Mouse (Mus musculus) midbrain, embryonic 13.5 days (tissue): ENCODE data around the gene Zfp955a. TPM values are rescaled to one million over a fixed set of nuclear protein-coding genes. Genes with fewer than 3 reads are reported as not detected.
"Not testable (repeated sequence)": the region's sequence is repeated elsewhere in the genome, so short reads cannot be mapped to it uniquely, and the experiment has no call there.

Experiments
- ATAC-seq: fragments of 200-750 bp; cut with Nextera tagmentation; 2 replicates; pipeline ENCODE4 v1.8.0; 2017; ENCODE audit warnings: mild to moderate bottlenecking, moderate TSS enrichment, moderate library complexity
- H3K27ac ChIP-seq: fragments of 300-500 bp; sonication (generic); 2 replicates; pipeline ENCODE4 v1.5.1; 2015; ENCODE audit warnings: inconsistent platforms, mild to moderate bottlenecking, moderate library complexity
- H3K27me3 ChIP-seq: fragments of 300-500 bp; sonication (generic); 2 replicates; pipeline ENCODE4 v1.6.1; 2015; ENCODE audit warnings: mild to moderate bottlenecking, inconsistent platforms
- H3K36me3 ChIP-seq: fragments of 300-500 bp; sonication (generic); 2 replicates; pipeline ENCODE4 v1.6.1; 2015; ENCODE audit warnings: mild to moderate bottlenecking, inconsistent platforms
- H3K4me1 ChIP-seq: fragments of 300-500 bp; sonication (generic); replicated peaks from 2 replicates; pipeline ENCODE4 v1.6.1; 2015; ENCODE audit warnings: inconsistent platforms
- H3K4me2 ChIP-seq: fragments of 300-500 bp; sonication (generic); replicated peaks from 2 replicates; pipeline ENCODE4 v1.6.1; 2015; ENCODE audit warnings: moderate library complexity, mild to moderate bottlenecking, inconsistent platforms
- H3K4me3 ChIP-seq: fragments of 300-500 bp; sonication (generic); replicated peaks from 2 replicates; pipeline ENCODE4 v1.5.1; 2015; ENCODE audit warnings: mild to moderate bottlenecking, inconsistent platforms
- H3K9ac ChIP-seq: fragments of 300-500 bp; sonication (generic); replicated peaks from 2 replicates; pipeline ENCODE4 v1.6.1; 2015; ENCODE audit warnings: mild to moderate bottlenecking, inconsistent platforms
- H3K9me3 ChIP-seq: fragments of 300-500 bp; sonication (generic); 2 replicates; pipeline ENCODE4 v1.6.1; 2016; ENCODE audit warnings: mild to moderate bottlenecking, inconsistent platforms
- WGBS: fragments of 180-500 bp; shearing (Covaris S2); methylation state at CpG from one replicate; pipeline ENCODE4 v1.1.7; 2015; 5-methylcytosine and 5-hydroxymethylcytosine counted together
- polyA plus RNA-seq: library from polyadenylated mRNA; unstranded; fragments of >200 nt; fragmentation: Nextera tagmentation; extraction: Ambion mirVana; gene quantifications from 2 replicates; pipeline ENCODE4 v1.2.1, GENCODE M21; 2015

The Zfp955a gene
- 25.0 and 26.4 TPM in 2 replicates for polyA plus RNA-seq

GRCm38 (mm10) chr17:33254530-33255318 lies at the start of gene Zfp955a:
TSS of gene Zfp955a (minus strand) at chr17:33255145.
- 50% methylated on average over 1 of the region's 34 CpGs for WGBS
- peak within 1 kb of the TSS; percentile 30; the same call in 1 of the 2 replicates for H3K4me2 ChIP-seq
- H3K4me3 ChIP-seq, H3K4me1 ChIP-seq, H3K9ac ChIP-seq, H3K36me3 ChIP-seq, H3K27ac ChIP-seq, H3K9me3 ChIP-seq, H3K27me3 ChIP-seq: not testable (repeated sequence)
- peak; percentile 99 for ATAC-seq

GRCm38 (mm10) chr17:33289876-33290149 lies 34.9 kb upstream of the Zfp955a start:
- not testable (repeated sequence) for H3K9me3 ChIP-seq, H3K36me3 ChIP-seq, H3K27ac ChIP-seq, H3K9ac ChIP-seq, H3K4me3 ChIP-seq, ATAC-seq, H3K27me3 ChIP-seq, H3K4me1 ChIP-seq
- H3K4me2 ChIP-seq: peak overlapping the region; percentile 32
- no CpG with 5 or more reads among the region's 9 CpGs for WGBS

GRCm38 (mm10) chr17:33289039-33289875 lies 34.3 kb upstream of the Zfp955a start, which contains the start of gene Zfp955b:
TSS of gene Zfp955b (plus strand) at chr17:33289544.
- H3K36me3 ChIP-seq, H3K27me3 ChIP-seq, H3K9me3 ChIP-seq, H3K27ac ChIP-seq, H3K4me1 ChIP-seq, H3K4me3 ChIP-seq, H3K9ac ChIP-seq: not testable (repeated sequence)
- ATAC-seq: peak; percentile 99
- WGBS: no CpG with 5 or more reads among the region's 25 CpGs
- peak within 1 kb of the TSS; percentile 32 for H3K4me2 ChIP-seq

- no peak overlapping the region for H3K27ac ChIP-seq
- no peak for ATAC-seq
- no peaks in the 10 kb centered on the region for H3K4me1 ChIP-seq
- H3K4me3 ChIP-seq: no peak overlapping the region
- H3K36me3 ChIP-seq: no peaks in the 10 kb centered on the region
- no peak overlapping the region for H3K9ac ChIP-seq
- no peaks in the 10 kb centered on the region for H3K9me3 ChIP-seq
- whole genome bisulfite sequencing: 88% methylated on average over 9 of the region's 9 CpGs
- peaks cover 6% of the 10 kb centered on the region; the same call in 1 of the 2 replicates for H3K27me3 ChIP-seq
- no peak overlapping the region for H3K4me2 ChIP-seq
Observed at GRCm38 (mm10) chr17:33268907-33269306, 14.0 kb upstream of the Zfp955a start.

- peaks cover 6% of the 10 kb centered on the region; the same call in 1 of the 2 replicates for H3K27me3 ChIP-seq
- H3K9ac ChIP-seq: no peak within 1 kb of the TSS
- H3K4me1 ChIP-seq: no peaks in the 10 kb centered on the region
- no peak within 1 kb of the TSS for H3K4me2 ChIP-seq
- no peak within 1 kb of the TSS for H3K27ac ChIP-seq
- H3K36me3 ChIP-seq: no peaks in the 10 kb centered on the region
- WGBS: 74% methylated on average over 1 of the region's 1 CpGs
- no peaks in the 10 kb centered on the region for H3K9me3 ChIP-seq
- no peak for ATAC-seq
- no peak within 1 kb of the TSS for H3K4me3 ChIP-seq
Observed at GRCm38 (mm10) chr17:33264376-33264775, 9.4 kb upstream of the Zfp955a start, which contains the start of gene Olfr63. TSS of gene Olfr63 (plus strand) at chr17:33264676.

GRCm38 (mm10) chr17:33255319-33255657 lies 343 bp upstream of the Zfp955a start:
- H3K4me2 ChIP-seq, H3K4me3 ChIP-seq, H3K9ac ChIP-seq, H3K9me3 ChIP-seq, H3K36me3 ChIP-seq, H3K27ac ChIP-seq, ATAC-seq, H3K4me1 ChIP-seq, H3K27me3 ChIP-seq: not testable (repeated sequence)
- no CpG with 5 or more reads among the region's 2 CpGs for WGBS

GRCm38 (mm10) chr17:33236646-33237045 lies 18.3 kb downstream of the Zfp955a start:
- not testable (repeated sequence) for H3K4me1 ChIP-seq, H3K27me3 ChIP-seq, H3K9ac ChIP-seq, H3K4me2 ChIP-seq, H3K27ac ChIP-seq, ATAC-seq, H3K4me3 ChIP-seq
- peaks cover 17% of the 10 kb centered on the region for H3K9me3 ChIP-seq
- 98% methylated on average over 1 of the region's 1 CpGs for WGBS
- peaks cover 21% of the 10 kb centered on the region for H3K36me3 ChIP-seq

- H3K4me2 ChIP-seq: no peak within 1 kb of the TSS
- H3K9ac ChIP-seq: no peak within 1 kb of the TSS
- no peak for ATAC-seq
- no peaks in the 10 kb centered on the region for H3K4me1 ChIP-seq
- H3K27me3 ChIP-seq: no peaks in the 10 kb centered on the region
- no peaks in the 10 kb centered on the region for H3K36me3 ChIP-seq
- no peak within 1 kb of the TSS for H3K4me3 ChIP-seq
- 82% methylated on average over 2 of the region's 2 CpGs for WGBS
- H3K9me3 ChIP-seq: peaks cover 15% of the 10 kb centered on the region; the same call in 1 of the 2 replicates
- H3K27ac ChIP-seq: no peak within 1 kb of the TSS
Observed at GRCm38 (mm10) chr17:33221590-33221989, 33.4 kb downstream of the Zfp955a start, which contains the start of gene Olfr1564. TSS of gene Olfr1564 (minus strand) at chr17:33221690.

- not testable (repeated sequence) for H3K4me2 ChIP-seq, ATAC-seq, H3K9ac ChIP-seq, H3K36me3 ChIP-seq, H3K4me1 ChIP-seq, H3K27ac ChIP-seq, H3K4me3 ChIP-seq, H3K9me3 ChIP-seq, H3K27me3 ChIP-seq
- WGBS: no CpG with 5 or more reads among the region's 2 CpGs
Observed at GRCm38 (mm10) chr17:33191002-33191401, 63.9 kb downstream of the Zfp955a start, which contains the start of gene Olfr239. TSS of gene Olfr239 (plus strand) at chr17:33191302.

Other genes starting within 250 kb of the Zfp955a start
- gene Zfp763, start 221.7 kb downstream of the Zfp955a start, polyA plus RNA-seq: 28.7 and 30.6 TPM in 2 replicates
- not detected in 2 replicates for gene 4921501E09Rik, start 187.1 kb downstream of the Zfp955a start, polyA plus RNA-seq
- gene Zfp563, start 165.8 kb downstream of the Zfp955a start, polyA plus RNA-seq: 21.6 and 23.4 TPM in 2 replicates
- 0.23 and 0.44 TPM in 2 replicates for gene Morc2b, start 115.5 kb downstream of the Zfp955a start, polyA plus RNA-seq
- 0.03 and 0.04 TPM in 2 replicates for gene Olfr55, start 86.7 kb downstream of the Zfp955a start, polyA plus RNA-seq
- gene Olfr239, start 63.8 kb downstream of the Zfp955a start, polyA plus RNA-seq: not detected in 2 replicates
- not detected in 2 replicates for gene Olfr1564, start 33.5 kb downstream of the Zfp955a start, polyA plus RNA-seq
- 0.04 TPM in 1 of 2 replicates, not detected in the other for gene Olfr63, start 9.5 kb upstream of the Zfp955a start, polyA plus RNA-seq
- gene Zfp955b, start 34.4 kb upstream of the Zfp955a start, polyA plus RNA-seq: 17.6 and 19.6 TPM in 2 replicates
- 15.6 and 16.9 TPM in 2 replicates for gene Zfp81, start 103.7 kb upstream of the Zfp955a start, polyA plus RNA-seq
- 19.5 and 20.5 TPM in 2 replicates for gene Zfp101, start 139.5 kb upstream of the Zfp955a start, polyA plus RNA-seq
- gene Actl9, start 177.8 kb upstream of the Zfp955a start, polyA plus RNA-seq: not detected in 2 replicates